Mouse (Mus musculus): ENCODE data around the gene Col1a1. TPM values are rescaled to one million over a fixed set of nuclear protein-coding genes. Genes with fewer than 3 reads are reported as not detected.

Col1a1 gene
- total and polyA plus RNA-seq, 2 experiments from 2014 or later, result 43.3 to 177 TPM

DNA sequence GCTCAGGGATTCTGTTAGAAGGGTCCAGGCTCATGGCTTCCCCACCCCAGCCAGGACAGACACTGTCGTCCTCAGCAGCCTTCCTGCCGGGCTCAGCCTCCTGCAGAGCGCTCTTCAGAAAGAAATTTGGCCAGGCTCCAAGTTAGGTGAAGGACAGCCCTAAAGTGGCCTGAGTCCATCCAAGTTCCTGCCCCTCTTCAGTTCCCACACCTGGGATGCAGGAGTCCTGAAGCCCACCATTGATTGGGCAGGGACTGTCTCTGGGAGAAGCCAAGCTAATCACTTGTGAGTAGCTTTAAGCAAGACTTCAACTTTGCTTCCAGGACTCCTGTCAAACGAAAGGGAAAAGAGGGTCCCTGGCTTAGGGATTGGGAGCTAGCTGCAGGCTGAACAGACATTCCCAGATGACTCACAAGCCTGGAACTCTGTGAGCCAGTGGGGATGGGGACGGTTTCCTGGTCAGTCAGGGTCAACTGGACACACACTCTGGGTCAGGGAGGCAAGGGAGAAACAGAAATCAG is 8.2 kb upstream of the Col1a1 start:
- H3K9me3 ChIP-seq (ENCODE audit: low read length), result no peaks in the 10 kb centered on the region
- no peaks in the 10 kb centered on the region for H3K36me3 ChIP-seq (ENCODE audit: insufficient read depth)
- H3K4me3 ChIP-seq (ENCODE audit: low read depth, low read length), result no peak overlapping the region
- 24% methylated on average over 5 of the region's 5 CpGs for WGBS
- no peak for ATAC-seq
- H3K27me3 ChIP-seq (ENCODE audit: insufficient read depth, low read length), result peaks cover under 1% of the 10 kb centered on the region; the same call in 1 of the 2 replicates
- H3K4me2 ChIP-seq (ENCODE audit: low read depth), result no peak overlapping the region
- no peak overlapping the region for H3K9ac ChIP-seq
- TF ChIP-seq CTCF (IDR thresholded peaks at IDR 0.05; ENCODE audit: low read depth), result no peak
- no peak overlapping the region for H3K27ac ChIP-seq (ENCODE audit: low read depth, low read length)
- no peak for DNase-seq
- H3K4me1 ChIP-seq (ENCODE audit: insufficient read depth), result no peaks in the 10 kb centered on the region

DNA sequence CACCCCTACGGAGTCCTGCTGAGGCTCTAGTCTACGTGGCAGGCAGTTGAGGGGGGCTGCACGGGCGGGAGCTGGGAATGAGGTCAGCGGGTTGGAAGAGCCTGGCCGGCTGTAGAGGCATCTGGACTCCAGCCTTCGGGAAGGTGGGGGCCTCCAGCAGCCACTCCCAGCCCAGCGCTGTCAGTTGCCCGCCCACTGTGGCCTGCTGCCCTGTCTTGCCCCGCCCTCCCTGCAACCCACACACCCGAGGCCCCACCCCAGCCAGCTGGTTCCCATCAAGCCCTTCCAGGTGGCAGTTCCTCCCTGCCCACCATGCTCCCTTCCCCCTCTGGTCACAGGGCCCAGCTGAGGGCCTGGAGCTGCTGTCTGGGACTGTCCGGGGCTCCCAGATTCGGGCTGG is 7.2 kb upstream of the Col1a1 start:
- Histone ChIP-seq H3K36me3 (ENCODE audit: insufficient read depth) (no peaks in the 10 kb centered on the region), H3K9ac (no peak overlapping the region), H3K9me3 (ENCODE audit: low read length) (no peaks in the 10 kb centered on the region), H3K27ac (ENCODE audit: low read depth, low read length) (no peak overlapping the region), H3K4me3 (ENCODE audit: low read depth, low read length) (no peak overlapping the region), H3K27me3 (ENCODE audit: insufficient read depth, low read length) (peaks cover 6% of the 10 kb centered on the region; the same call in 1 of the 2 replicates), H3K4me2 (ENCODE audit: low read depth) (no peak overlapping the region), H3K4me1 (ENCODE audit: insufficient read depth) (no peaks in the 10 kb centered on the region)
- 8% methylated on average over 13 of the region's 13 CpGs for WGBS
- peak; percentile 63 for ATAC-seq
- no peak for TF ChIP-seq CTCF (IDR thresholded peaks at IDR 0.05; ENCODE audit: low read depth)
- no peak for DNase-seq

DNA sequence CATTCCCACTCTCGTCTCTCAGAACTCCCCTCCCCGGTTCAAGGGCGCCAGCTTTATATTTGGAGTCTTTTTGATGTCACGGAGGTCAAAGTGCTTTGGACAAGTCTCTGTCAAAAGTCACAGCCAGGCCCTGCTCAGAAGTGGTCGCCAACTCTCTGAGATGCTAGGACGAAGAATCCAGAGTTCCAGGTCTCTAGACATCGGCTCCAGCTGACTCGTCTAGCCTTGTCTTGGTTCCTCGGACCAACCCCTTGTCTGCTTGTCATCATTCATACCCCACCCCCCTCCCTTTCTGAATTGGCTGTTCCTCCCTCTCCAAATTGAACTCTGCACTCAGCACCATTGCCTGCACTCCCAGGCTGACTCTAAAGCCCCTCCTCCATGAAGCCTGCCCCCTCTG is 6.4 kb upstream of the Col1a1 start:
- TF ChIP-seq CTCF (IDR thresholded peaks at IDR 0.05; ENCODE audit: low read depth), result no peak
- no peak overlapping the region for H3K4me3 ChIP-seq (ENCODE audit: low read depth, low read length)
- H3K27ac ChIP-seq (ENCODE audit: low read depth, low read length), result no peak overlapping the region
- no peak overlapping the region for H3K4me2 ChIP-seq (ENCODE audit: low read depth)
- H3K9me3 ChIP-seq (ENCODE audit: low read length), result no peaks in the 10 kb centered on the region
- WGBS, result 60% methylated on average over 9 of the region's 9 CpGs
- H3K4me1 ChIP-seq (ENCODE audit: insufficient read depth), result no peaks in the 10 kb centered on the region
- ATAC-seq (no peak), DNase-seq (no peak)
- H3K9ac ChIP-seq, result no peak overlapping the region
- no peaks in the 10 kb centered on the region for H3K36me3 ChIP-seq (ENCODE audit: insufficient read depth)
- H3K27me3 ChIP-seq (ENCODE audit: insufficient read depth, low read length), result peaks cover 7% of the 10 kb centered on the region

DNA sequence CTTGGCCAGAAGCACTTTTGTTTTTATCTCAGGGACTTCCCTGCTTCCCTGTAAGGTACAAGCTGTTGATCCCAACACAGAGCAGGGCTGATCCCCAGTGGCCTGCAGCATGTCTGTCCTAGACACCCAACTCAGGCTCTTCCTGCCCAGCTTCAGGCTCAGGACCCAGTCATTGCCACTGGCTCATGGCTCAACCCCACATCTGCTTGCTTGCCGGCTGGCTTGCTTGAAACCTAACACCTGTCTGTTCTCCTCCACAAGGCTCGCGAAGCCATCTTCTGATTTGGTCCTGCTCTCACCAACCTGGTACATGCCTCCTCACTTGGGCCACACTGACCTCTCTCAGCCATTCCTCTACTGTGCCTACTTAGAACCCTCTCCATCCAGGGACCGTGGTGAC is 5.9 kb upstream of the Col1a1 start:
- peaks cover 7% of the 10 kb centered on the region for H3K27me3 ChIP-seq (ENCODE audit: insufficient read depth, low read length)
- no peak overlapping the region for H3K27ac ChIP-seq (ENCODE audit: low read depth, low read length)
- ATAC-seq (no peak), DNase-seq (no peak)
- no peak for TF ChIP-seq CTCF (IDR thresholded peaks at IDR 0.05; ENCODE audit: low read depth)
- H3K36me3 ChIP-seq (ENCODE audit: insufficient read depth), result no peaks in the 10 kb centered on the region
- no peak overlapping the region for H3K4me3 ChIP-seq (ENCODE audit: low read depth, low read length)
- H3K4me2 ChIP-seq (ENCODE audit: low read depth), result no peak overlapping the region
- 66% methylated on average over 4 of the region's 4 CpGs for WGBS
- H3K4me1 ChIP-seq (ENCODE audit: insufficient read depth), result no peaks in the 10 kb centered on the region
- no peaks in the 10 kb centered on the region for H3K9me3 ChIP-seq (ENCODE audit: low read length)
- H3K9ac ChIP-seq, result no peak overlapping the region

DNA sequence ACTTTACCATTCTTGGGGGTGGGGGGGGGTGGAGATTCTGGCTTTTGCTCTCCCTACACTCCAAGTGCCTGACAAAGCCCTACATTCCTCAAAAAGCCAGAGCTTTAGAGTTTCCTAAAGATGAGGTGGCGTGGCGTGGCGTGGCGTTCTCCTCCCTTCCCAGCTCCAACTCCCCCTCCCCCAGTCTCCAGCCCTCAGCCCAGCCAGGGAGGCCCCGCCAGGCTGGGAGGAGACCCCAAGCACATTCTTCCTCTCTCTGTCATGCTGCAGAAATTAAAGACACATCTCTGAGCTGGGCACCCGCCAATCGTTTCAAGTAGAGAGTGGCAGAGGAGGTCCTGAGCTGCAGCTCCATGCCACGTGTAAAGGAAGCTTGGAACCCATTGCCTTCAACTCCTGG is 2.4 kb upstream of the Col1a1 start:
- ATAC-seq, result no peak
- H3K9me3 ChIP-seq (ENCODE audit: low read length), result no peaks in the 10 kb centered on the region
- H3K9ac ChIP-seq, result no peak overlapping the region
- H3K4me1 ChIP-seq (ENCODE audit: insufficient read depth), result no peaks in the 10 kb centered on the region
- no peak for TF ChIP-seq CTCF (IDR thresholded peaks at IDR 0.05; ENCODE audit: low read depth)
- no peaks in the 10 kb centered on the region for H3K36me3 ChIP-seq (ENCODE audit: insufficient read depth)
- H3K4me2 ChIP-seq (ENCODE audit: low read depth), result no peak overlapping the region
- no peak for DNase-seq
- H3K27ac ChIP-seq (ENCODE audit: low read depth, low read length), result no peak overlapping the region
- 20% methylated on average over 8 of the region's 8 CpGs for WGBS
- H3K4me3 ChIP-seq (ENCODE audit: low read depth, low read length), result no peak overlapping the region
- peaks cover 30% of the 10 kb centered on the region for H3K27me3 ChIP-seq (ENCODE audit: insufficient read depth, low read length)

DNA sequence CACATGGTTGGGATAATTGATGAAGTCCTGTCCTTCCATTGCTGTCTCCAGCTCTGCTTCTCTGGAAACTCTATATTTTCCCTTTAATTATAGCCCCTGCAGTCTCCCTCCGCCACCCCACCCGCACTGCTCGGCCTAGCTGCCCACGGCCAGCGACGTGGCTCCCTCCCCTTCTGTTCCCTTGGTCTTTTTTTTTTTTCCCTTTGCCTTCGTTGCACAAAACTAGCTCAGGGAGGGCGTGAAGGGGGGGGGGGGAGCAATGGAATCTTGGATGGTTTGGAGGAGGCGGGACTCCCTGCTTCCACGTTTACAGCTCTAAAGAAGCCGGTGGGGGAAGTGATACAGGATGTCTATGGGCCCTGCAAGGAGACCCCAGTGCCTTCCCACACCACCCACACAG is 1.5 kb upstream of the Col1a1 start:
- Histone ChIP-seq H3K27me3 (ENCODE audit: insufficient read depth, low read length) (peaks cover 36% of the 10 kb centered on the region), H3K9me3 (ENCODE audit: low read length) (no peaks in the 10 kb centered on the region)
- TF ChIP-seq CTCF (IDR thresholded peaks at IDR 0.05; ENCODE audit: low read depth), result no peak

DNA sequence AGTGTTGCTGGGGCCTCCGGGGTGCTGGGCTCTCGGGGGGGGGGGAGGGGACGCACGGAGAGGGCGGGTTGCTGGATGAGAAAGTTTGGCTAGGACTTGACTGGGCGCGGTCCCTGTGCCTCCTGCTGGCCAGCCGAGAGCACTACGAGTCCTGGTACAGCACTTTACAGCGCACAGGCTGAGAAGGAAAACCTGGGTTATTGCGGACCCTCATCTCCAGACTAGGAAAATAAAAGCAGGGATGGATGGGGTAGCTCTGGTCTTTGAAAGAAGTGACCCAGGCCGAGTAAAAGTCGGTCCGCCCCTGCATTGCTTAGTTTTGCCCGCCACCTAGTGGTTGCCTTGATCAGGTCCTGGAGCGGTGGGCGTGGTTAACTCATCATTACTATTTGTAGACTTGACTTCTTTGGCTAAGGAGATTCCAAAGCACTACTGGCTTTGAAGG is 849 bp downstream of the Col1a1 start:
- H3K4me1 ChIP-seq (ENCODE audit: insufficient read depth), result no peaks in the 10 kb centered on the region
- peak overlapping the region; percentile 53 for H3K4me2 ChIP-seq (ENCODE audit: low read depth)
- peak overlapping the region; percentile 27 for H3K4me3 ChIP-seq (ENCODE audit: low read depth, low read length)
- peaks cover 36% of the 10 kb centered on the region for H3K27me3 ChIP-seq (ENCODE audit: insufficient read depth, low read length)
- H3K9me3 ChIP-seq (ENCODE audit: low read length), result no peaks in the 10 kb centered on the region
- H3K9ac ChIP-seq, result no peak overlapping the region
- H3K27ac ChIP-seq (ENCODE audit: low read depth, low read length), result no peak overlapping the region
- WGBS, result 0% methylated on average over 17 of the region's 17 CpGs
- H3K36me3 ChIP-seq (ENCODE audit: insufficient read depth), result no peaks in the 10 kb centered on the region
- peak; percentile 91 for DNase-seq
- ATAC-seq, result peak; percentile 87
- peak; percentile 96 for TF ChIP-seq CTCF (IDR thresholded peaks at IDR 0.05; ENCODE audit: low read depth)

More for the DNA sequence above, 1.5 kb upstream of the Col1a1 start:
- DNase-seq (no peak), ATAC-seq (no peak)
- Histone ChIP-seq H3K27ac (ENCODE audit: low read depth, low read length) (no peak overlapping the region), H3K4me2 (ENCODE audit: low read depth) (no peak overlapping the region), H3K36me3 (ENCODE audit: insufficient read depth) (no peaks in the 10 kb centered on the region), H3K4me1 (ENCODE audit: insufficient read depth) (no peaks in the 10 kb centered on the region), H3K4me3 (ENCODE audit: low read depth, low read length) (no peak overlapping the region), H3K9ac (no peak overlapping the region)
- WGBS, result 33% methylated on average over 11 of the region's 11 CpGs

Data from forebrain, postnatal 0 days (tissue).